Mouse (Mus musculus): ENCODE measurements at regions not wholly inside any gene's neighbourhood (a gene's known extent, or its start where the extent isn't known, plus 50 kb on each side); places are given as distances from the start of the nearest gene placed in this dataset.
"Not testable (repeated sequence)": the region's sequence is repeated elsewhere in the genome, so short reads cannot be mapped to it uniquely, and the experiment has no call there.

- not testable (repeated sequence) for H3K9me3 ChIP-seq (replicated peaks); H3K4me3 ChIP-seq; H3K4me2 ChIP-seq; ATAC-seq (ENCODE audit: insufficient number of reproducible peaks, low FRiP score); H3K27me3 ChIP-seq (replicated peaks); H3K4me1 ChIP-seq (replicated peaks); H3K27ac ChIP-seq (ENCODE audit: poor library complexity, severe bottlenecking); H3K9ac ChIP-seq; H3K36me3 ChIP-seq
- no CpG with 5 or more reads among the region's 6 CpGs for WGBS
Measured at GRCm38 (mm10) chr12:82056782-82057611, 112.1 kb upstream of the Sipa1l1 start.

- Histone ChIP-seq H3K9me3 (replicated peaks) (no peaks in the 10 kb centered on the region), H3K27me3 (replicated peaks) (no peaks in the 10 kb centered on the region), H3K36me3 (no peaks in the 10 kb centered on the region), H3K4me2 (no peak overlapping the region), H3K4me3 (no peak overlapping the region), H3K4me1 (replicated peaks) (peaks cover 17% of the 10 kb centered on the region), H3K9ac (no peak overlapping the region), H3K27ac (ENCODE audit: poor library complexity, severe bottlenecking) (no peak overlapping the region)
- WGBS = 57% methylated on average over 4 of the region's 4 CpGs
- ATAC-seq (ENCODE audit: insufficient number of reproducible peaks, low FRiP score) = no peak; the same call in 1 of the 2 replicates
Measured at GRCm38 (mm10) chr12:82064986-82065385, 104.1 kb upstream of the Sipa1l1 start.

GRCm38 (mm10) chr12:82066860-82067259 is 102.3 kb upstream of the Sipa1l1 start:
- Histone ChIP-seq H3K9me3 (replicated peaks) (no peaks in the 10 kb centered on the region), H3K4me1 (replicated peaks) (peaks cover 17% of the 10 kb centered on the region), H3K9ac (no peak overlapping the region), H3K4me2 (no peak overlapping the region), H3K4me3 (no peak overlapping the region), H3K27ac (ENCODE audit: poor library complexity, severe bottlenecking) (no peak overlapping the region), H3K36me3 (no peaks in the 10 kb centered on the region), H3K27me3 (replicated peaks) (no peaks in the 10 kb centered on the region)
- no peak for ATAC-seq (ENCODE audit: insufficient number of reproducible peaks, low FRiP score)
- 39% methylated on average over 4 of the region's 4 CpGs for WGBS

GRCm38 (mm10) chr12:82069621-82070020 is 99.5 kb upstream of the Sipa1l1 start:
- Histone ChIP-seq H3K27ac (ENCODE audit: poor library complexity, severe bottlenecking) (no peak overlapping the region), H3K9ac (no peak overlapping the region), H3K27me3 (replicated peaks) (no peaks in the 10 kb centered on the region), H3K4me2 (no peak overlapping the region), H3K4me1 (replicated peaks) (peaks cover 29% of the 10 kb centered on the region), H3K9me3 (replicated peaks) (no peaks in the 10 kb centered on the region), H3K4me3 (no peak overlapping the region), H3K36me3 (no peaks in the 10 kb centered on the region)
- no peak for ATAC-seq (ENCODE audit: insufficient number of reproducible peaks, low FRiP score)
- WGBS = 77% methylated on average over 9 of the region's 9 CpGs

GRCm38 (mm10) chr12:82072810-82073465 is 96.2 kb upstream of the Sipa1l1 start:
- Histone ChIP-seq H3K9ac (no peak overlapping the region), H3K4me3 (no peak overlapping the region), H3K36me3 (no peaks in the 10 kb centered on the region), H3K4me2 (0 out of 2 replicates have a peak overlapping the region, but pooled peaks have one; percentile 5), H3K27ac (ENCODE audit: poor library complexity, severe bottlenecking) (no peak overlapping the region), H3K9me3 (replicated peaks) (no peaks in the 10 kb centered on the region), H3K4me1 (replicated peaks) (peaks cover 12% of the 10 kb centered on the region), H3K27me3 (replicated peaks) (no peaks in the 10 kb centered on the region)
- 0 out of 2 replicates have a peak, but pooled peaks have one; percentile 25 for ATAC-seq (ENCODE audit: insufficient number of reproducible peaks, low FRiP score)
- 45% methylated on average over 13 of the region's 13 CpGs for WGBS

- no peaks in the 10 kb centered on the region for H3K9me3 ChIP-seq (replicated peaks)
- 63% methylated on average over 13 of the region's 13 CpGs for WGBS
- ATAC-seq (ENCODE audit: insufficient number of reproducible peaks, low FRiP score) = no peak
Measured at GRCm38 (mm10) chr12:82075479-82076221, 93.5 kb upstream of the Sipa1l1 start.

GRCm38 (mm10) chr12:82076766-82077165 is 92.4 kb upstream of the Sipa1l1 start:
- Histone ChIP-seq H3K4me1 (replicated peaks) (peaks cover 12% of the 10 kb centered on the region), H3K4me3 (no peak overlapping the region), H3K9me3 (replicated peaks) (peaks cover under 1% of the 10 kb centered on the region; the same call in 1 of the 2 replicates), H3K27ac (ENCODE audit: poor library complexity, severe bottlenecking) (no peak overlapping the region), H3K9ac (no peak overlapping the region), H3K36me3 (no peaks in the 10 kb centered on the region), H3K4me2 (no peak overlapping the region), H3K27me3 (replicated peaks) (no peaks in the 10 kb centered on the region)
- whole genome bisulfite sequencing = 55% methylated on average over 8 of the region's 8 CpGs
- ATAC-seq (ENCODE audit: insufficient number of reproducible peaks, low FRiP score) = no peak

More at GRCm38 (mm10) chr12:82075479-82076221, 93.5 kb upstream of the Sipa1l1 start:
- no peaks in the 10 kb centered on the region for H3K27me3 ChIP-seq (replicated peaks)
- no peak overlapping the region for H3K9ac ChIP-seq
- H3K4me2 ChIP-seq = no peak overlapping the region
- no peak overlapping the region for H3K4me3 ChIP-seq
- peaks cover 12% of the 10 kb centered on the region for H3K4me1 ChIP-seq (replicated peaks)
- H3K36me3 ChIP-seq = no peaks in the 10 kb centered on the region
- H3K27ac ChIP-seq (ENCODE audit: poor library complexity, severe bottlenecking) = no peak overlapping the region

GRCm38 (mm10) chr12:82077945-82078344 is 91.2 kb upstream of the Sipa1l1 start:
- no peak overlapping the region for H3K27ac ChIP-seq (ENCODE audit: poor library complexity, severe bottlenecking)
- H3K4me2 ChIP-seq = no peak overlapping the region
- H3K4me3 ChIP-seq = no peak overlapping the region
- H3K36me3 ChIP-seq = no peaks in the 10 kb centered on the region
- H3K9me3 ChIP-seq (replicated peaks) = peaks cover 4% of the 10 kb centered on the region
- 78% methylated on average over 5 of the region's 5 CpGs for WGBS
- no peak for ATAC-seq (ENCODE audit: insufficient number of reproducible peaks, low FRiP score)
- H3K27me3 ChIP-seq (replicated peaks) = no peaks in the 10 kb centered on the region
- H3K4me1 ChIP-seq (replicated peaks) = peaks cover 3% of the 10 kb centered on the region
- no peak overlapping the region for H3K9ac ChIP-seq

- H3K4me2 ChIP-seq = no peak overlapping the region
- H3K9ac ChIP-seq = no peak overlapping the region
- ATAC-seq (ENCODE audit: insufficient number of reproducible peaks, low FRiP score) = no peak
- H3K9me3 ChIP-seq (replicated peaks) = peaks cover 4% of the 10 kb centered on the region
- no peaks in the 10 kb centered on the region for H3K4me1 ChIP-seq (replicated peaks)
- H3K27ac ChIP-seq (ENCODE audit: poor library complexity, severe bottlenecking) = no peak overlapping the region
- no peaks in the 10 kb centered on the region for H3K27me3 ChIP-seq (replicated peaks)
- no peak overlapping the region for H3K4me3 ChIP-seq
- H3K36me3 ChIP-seq = no peaks in the 10 kb centered on the region
Measured at GRCm38 (mm10) chr12:82078740-82079139, 90.4 kb upstream of the Sipa1l1 start.

GRCm38 (mm10) chr12:82080196-82080880 is 88.8 kb upstream of the Sipa1l1 start:
- WGBS = 78% methylated on average over 6 of the region's 6 CpGs
- no peak overlapping the region for H3K9ac ChIP-seq
- H3K4me1 ChIP-seq (replicated peaks) = no peaks in the 10 kb centered on the region
- no peak overlapping the region for H3K27ac ChIP-seq (ENCODE audit: poor library complexity, severe bottlenecking)
- H3K27me3 ChIP-seq (replicated peaks) = no peaks in the 10 kb centered on the region
- ATAC-seq (ENCODE audit: insufficient number of reproducible peaks, low FRiP score) = no peak
- no peak overlapping the region for H3K4me2 ChIP-seq
- H3K4me3 ChIP-seq = no peak overlapping the region
- no peaks in the 10 kb centered on the region for H3K36me3 ChIP-seq
- peaks cover 4% of the 10 kb centered on the region for H3K9me3 ChIP-seq (replicated peaks)

GRCm38 (mm10) chr12:82082596-82082995 is 86.5 kb upstream of the Sipa1l1 start:
- not testable (repeated sequence) for H3K4me2 ChIP-seq; H3K27me3 ChIP-seq (replicated peaks); H3K9me3 ChIP-seq (replicated peaks); H3K27ac ChIP-seq (ENCODE audit: poor library complexity, severe bottlenecking); ATAC-seq (ENCODE audit: insufficient number of reproducible peaks, low FRiP score); H3K4me3 ChIP-seq; H3K36me3 ChIP-seq; H3K4me1 ChIP-seq (replicated peaks); H3K9ac ChIP-seq
- 84% methylated on average over 4 of the region's 4 CpGs for WGBS
